Mouse (Mus musculus) forebrain, embryonic 10.5 days (tissue): ENCODE data around the gene Tnrc6a. TPM values are rescaled to one million over a fixed set of nuclear protein-coding genes. Genes with fewer than 3 reads are reported as not detected.

Source experiments
- DNase-seq: peaks from one replicate; pipeline ENCODE4 v3.0.0-alpha.2; 2017; ENCODE audit warnings: low spot score; ENCODE audit errors: extremely low spot score
- H3K27ac ChIP-seq: fragments of 300-500 bp; sonication (generic); 2 replicates; pipeline ENCODE4 v1.5.1; 2016; ENCODE audit warnings: mild to moderate bottlenecking
- H3K27me3 ChIP-seq: fragments of 300-500 bp; sonication (generic); 2 replicates; pipeline ENCODE4 v1.6.1; 2016; ENCODE audit warnings: mild to moderate bottlenecking; ENCODE audit not compliant: poor library complexity, severe bottlenecking
- H3K36me3 ChIP-seq: fragments of 300-500 bp; sonication (generic); replicated peaks from 2 replicates; pipeline ENCODE4 v1.6.1; 2016; ENCODE audit warnings: mild to moderate bottlenecking, moderate library complexity
- H3K4me1 ChIP-seq: fragments of 300-500 bp; sonication (generic); 2 replicates; pipeline ENCODE4 v1.6.1; 2016
- H3K4me3 ChIP-seq: fragments of 300-500 bp; sonication (generic); 2 replicates; pipeline ENCODE4 v1.5.1; 2016; ENCODE audit warnings: mild to moderate bottlenecking, moderate library complexity
- H3K9me3 ChIP-seq: fragments of 300-500 bp; sonication (generic); 2 replicates; pipeline ENCODE4 v1.6.1; 2016; ENCODE audit warnings: mild to moderate bottlenecking, moderate library complexity
- WGBS: fragments of 180-500 bp; shearing (Covaris S2); methylation state at CpG from one replicate; pipeline ENCODE4 v1.1.7; 2016; 5-methylcytosine and 5-hydroxymethylcytosine counted together
- polyA plus RNA-seq: library from polyadenylated mRNA; unstranded; fragments of >200 nt; fragmentation: Nextera tagmentation; extraction: Ambion mirVana; gene quantifications from 2 replicates; pipeline ENCODE4 v1.2.1, GENCODE M21; 2016

Tnrc6a gene
- polyA plus RNA-seq, 1 experiment from 2014 or later = 52.8 TPM

- no peaks in the 10 kb centered on the region for H3K27me3 ChIP-seq
- WGBS = 80% methylated on average over 13 of the region's 13 CpGs
- H3K9me3 ChIP-seq = no peaks in the 10 kb centered on the region
- no peak for DNase-seq
- peaks cover 17% of the 10 kb centered on the region for H3K4me1 ChIP-seq
- 0 out of 2 replicates have a peak overlapping the region, but pooled peaks have one; percentile 7 for H3K27ac ChIP-seq
- no peak overlapping the region for H3K4me3 ChIP-seq
- no peaks in the 10 kb centered on the region for H3K36me3 ChIP-seq
Measured at GRCm38 (mm10) chr7:123108058-123109055, 15.3 kb upstream of the Tnrc6a start.

GRCm38 (mm10) chr7:123109361-123110000 lies 14.2 kb upstream of the Tnrc6a start:
- DNase-seq = no peak
- Histone ChIP-seq H3K9me3 (no peaks in the 10 kb centered on the region), H3K4me1 (peaks cover 17% of the 10 kb centered on the region), H3K36me3 (no peaks in the 10 kb centered on the region), H3K27me3 (no peaks in the 10 kb centered on the region), H3K27ac (no peak overlapping the region), H3K4me3 (no peak overlapping the region)
- 92% methylated on average over 7 of the region's 7 CpGs for WGBS

GRCm38 (mm10) chr7:123110135-123110534 lies 13.6 kb upstream of the Tnrc6a start:
- H3K27me3 ChIP-seq = no peaks in the 10 kb centered on the region
- no peaks in the 10 kb centered on the region for H3K9me3 ChIP-seq
- WGBS = 73% methylated on average over 3 of the region's 3 CpGs
- no peak overlapping the region for H3K27ac ChIP-seq
- peaks cover 17% of the 10 kb centered on the region for H3K4me1 ChIP-seq
- no peak overlapping the region for H3K4me3 ChIP-seq
- no peak for DNase-seq
- H3K36me3 ChIP-seq = no peaks in the 10 kb centered on the region

GRCm38 (mm10) chr7:123113590-123113989 lies 10.1 kb upstream of the Tnrc6a start:
- H3K4me3 ChIP-seq = no peak overlapping the region
- H3K27ac ChIP-seq = no peak overlapping the region
- DNase-seq = no peak
- no peaks in the 10 kb centered on the region for H3K9me3 ChIP-seq
- peaks cover 11% of the 10 kb centered on the region for H3K4me1 ChIP-seq
- WGBS = 93% methylated on average over 6 of the region's 6 CpGs
- no peaks in the 10 kb centered on the region for H3K27me3 ChIP-seq
- H3K36me3 ChIP-seq = no peaks in the 10 kb centered on the region

- H3K9me3 ChIP-seq = no peaks in the 10 kb centered on the region
- no peaks in the 10 kb centered on the region for H3K36me3 ChIP-seq
- no peak overlapping the region for H3K27ac ChIP-seq
- no peak for DNase-seq
- no peak overlapping the region for H3K4me3 ChIP-seq
- no peaks in the 10 kb centered on the region for H3K27me3 ChIP-seq
- 89% methylated on average over 12 of the region's 12 CpGs for WGBS
- H3K4me1 ChIP-seq = no peaks in the 10 kb centered on the region
Measured at GRCm38 (mm10) chr7:123116799-123117198, 6.9 kb upstream of the Tnrc6a start.

GRCm38 (mm10) chr7:123117209-123117608 lies 6.5 kb upstream of the Tnrc6a start:
- Histone ChIP-seq H3K4me1 (no peaks in the 10 kb centered on the region), H3K36me3 (no peaks in the 10 kb centered on the region), H3K27ac (no peak overlapping the region), H3K9me3 (no peaks in the 10 kb centered on the region), H3K4me3 (no peak overlapping the region), H3K27me3 (no peaks in the 10 kb centered on the region)
- whole genome bisulfite sequencing = 82% methylated on average over 4 of the region's 4 CpGs
- DNase-seq = no peak

GRCm38 (mm10) chr7:123120516-123120915 lies 3.2 kb upstream of the Tnrc6a start:
- Histone ChIP-seq H3K27me3 (no peaks in the 10 kb centered on the region), H3K4me1 (peaks cover 14% of the 10 kb centered on the region), H3K9me3 (no peaks in the 10 kb centered on the region), H3K27ac (no peak overlapping the region), H3K36me3 (no peaks in the 10 kb centered on the region), H3K4me3 (no peak overlapping the region)
- 87% methylated on average over 7 of the region's 7 CpGs for WGBS
- no peak for DNase-seq

GRCm38 (mm10) chr7:123124299-123124716 lies 623 bp downstream of the Tnrc6a start:
- Histone ChIP-seq H3K27ac (peak overlapping the region; percentile 100), H3K4me3 (peak overlapping the region; percentile 99), H3K9me3 (no peaks in the 10 kb centered on the region), H3K4me1 (peaks cover 16% of the 10 kb centered on the region), H3K27me3 (no peaks in the 10 kb centered on the region), H3K36me3 (peaks cover 32% of the 10 kb centered on the region)
- under 1% methylated on average over 40 of the region's 45 CpGs for WGBS
- DNase-seq = no peak

- Histone ChIP-seq H3K36me3 (peaks cover 36% of the 10 kb centered on the region), H3K27me3 (no peaks in the 10 kb centered on the region), H3K27ac (peak overlapping the region; percentile 100), H3K9me3 (no peaks in the 10 kb centered on the region), H3K4me1 (peaks cover 16% of the 10 kb centered on the region), H3K4me3 (peak overlapping the region; percentile 99)
- peak; percentile 48 for DNase-seq
- 2% methylated on average over 16 of the region's 16 CpGs for WGBS
Measured at GRCm38 (mm10) chr7:123124735-123125181, 1.1 kb downstream of the Tnrc6a start.

- H3K27me3 ChIP-seq = no peaks in the 10 kb centered on the region
- H3K9me3 ChIP-seq = no peaks in the 10 kb centered on the region
- H3K36me3 ChIP-seq = peaks cover 45% of the 10 kb centered on the region
- H3K4me3 ChIP-seq = no peak overlapping the region
- H3K4me1 ChIP-seq = peaks cover 16% of the 10 kb centered on the region
- DNase-seq = no peak
- WGBS = 69% methylated on average over 4 of the region's 4 CpGs
- no peak overlapping the region for H3K27ac ChIP-seq
Measured at GRCm38 (mm10) chr7:123126056-123126455, 2.4 kb downstream of the Tnrc6a start.

GRCm38 (mm10) chr7:123127301-123127700 lies 3.6 kb downstream of the Tnrc6a start:
- Histone ChIP-seq H3K36me3 (peaks cover 56% of the 10 kb centered on the region), H3K27ac (no peak overlapping the region), H3K4me3 (no peak overlapping the region), H3K4me1 (peaks cover 20% of the 10 kb centered on the region), H3K27me3 (no peaks in the 10 kb centered on the region), H3K9me3 (no peaks in the 10 kb centered on the region)
- WGBS = 73% methylated on average over 1 of the region's 1 CpGs
- DNase-seq = no peak

GRCm38 (mm10) chr7:123127981-123128380 lies 4.3 kb downstream of the Tnrc6a start:
- H3K27me3 ChIP-seq = no peaks in the 10 kb centered on the region
- DNase-seq = no peak
- H3K4me3 ChIP-seq = no peak overlapping the region
- peaks cover 20% of the 10 kb centered on the region for H3K4me1 ChIP-seq
- no peak overlapping the region for H3K27ac ChIP-seq
- H3K9me3 ChIP-seq = no peaks in the 10 kb centered on the region
- H3K36me3 ChIP-seq = peaks cover 58% of the 10 kb centered on the region
- 63% methylated on average over 1 of the region's 1 CpGs for WGBS

GRCm38 (mm10) chr7:123129061-123129460 lies 5.4 kb downstream of the Tnrc6a start:
- peaks cover 58% of the 10 kb centered on the region for H3K36me3 ChIP-seq
- no peaks in the 10 kb centered on the region for H3K27me3 ChIP-seq
- no peak overlapping the region for H3K27ac ChIP-seq
- peaks cover 18% of the 10 kb centered on the region for H3K4me1 ChIP-seq
- H3K9me3 ChIP-seq = no peaks in the 10 kb centered on the region
- no peak for DNase-seq
- H3K4me3 ChIP-seq = no peak overlapping the region
- 84% methylated on average over 2 of the region's 2 CpGs for WGBS
